Mouse (Mus musculus) lung, postnatal 10 days (tissue): ENCODE results near the gene Itgal.
"Not testable (repeated sequence)": the region's sequence is repeated elsewhere in the genome, so short reads cannot be mapped to it uniquely, and the experiment has no call there.

ENCODE experiments used
- DNase-seq: peaks from one replicate; pipeline ENCODE4 v3.0.0; 2021

The Itgal gene

GRCm38 (mm10) chr7:127280092-127280491, 16.0 kb upstream of the Itgal start:
- DNase-seq = no peak

GRCm38 (mm10) chr7:127281114-127281513, 14.9 kb upstream of the Itgal start:
- DNase-seq = no peak

- no peak for DNase-seq
Observed at GRCm38 (mm10) chr7:127282190-127282589, 13.9 kb upstream of the Itgal start.

GRCm38 (mm10) chr7:127285154-127285553, 10.9 kb upstream of the Itgal start:
- no peak for DNase-seq

- DNase-seq = no peak
Observed at GRCm38 (mm10) chr7:127287940-127288339, 8.1 kb upstream of the Itgal start.

GRCm38 (mm10) chr7:127289306-127289705, 6.8 kb upstream of the Itgal start:
- no peak for DNase-seq

GRCm38 (mm10) chr7:127290142-127290541, 5.9 kb upstream of the Itgal start:
- no peak for DNase-seq

- DNase-seq = no peak
Observed at GRCm38 (mm10) chr7:127296786-127297555, 911 bp downstream of the Itgal start.

- DNase-seq = no peak
Observed at GRCm38 (mm10) chr7:127297586-127298193, 1.6 kb downstream of the Itgal start.

- no peak for DNase-seq
Observed at GRCm38 (mm10) chr7:127308431-127308830, 12.4 kb downstream of the Itgal start.

- DNase-seq = peak; percentile 79
Observed at GRCm38 (mm10) chr7:127308887-127309286, 12.8 kb downstream of the Itgal start.

GRCm38 (mm10) chr7:127309951-127310350, 13.9 kb downstream of the Itgal start:
- no peak for DNase-seq

- DNase-seq = no peak
Observed at GRCm38 (mm10) chr7:127313912-127314311, 17.9 kb downstream of the Itgal start.

GRCm38 (mm10) chr7:127321106-127321505, 25.0 kb downstream of the Itgal start:
- no peak for DNase-seq

GRCm38 (mm10) chr7:127322085-127322484, 26.0 kb downstream of the Itgal start:
- DNase-seq = peak; percentile 75

GRCm38 (mm10) chr7:127324944-127325343, 28.9 kb downstream of the Itgal start:
- DNase-seq = no peak

- DNase-seq = no peak
Observed at GRCm38 (mm10) chr7:127325550-127325949, 29.5 kb downstream of the Itgal start.

- peak; percentile 69 for DNase-seq
Observed at GRCm38 (mm10) chr7:127326685-127327084, 30.6 kb downstream of the Itgal start.

GRCm38 (mm10) chr7:127333240-127333639, 37.2 kb downstream of the Itgal start:
- DNase-seq = no peak

- no peak for DNase-seq
Observed at GRCm38 (mm10) chr7:127335604-127336003, 39.5 kb downstream of the Itgal start.

- no peak for DNase-seq
Observed at GRCm38 (mm10) chr7:127337636-127338035, 41.6 kb downstream of the Itgal start.

GRCm38 (mm10) chr7:127341356-127341755, 45.3 kb downstream of the Itgal start:
- no peak for DNase-seq

GRCm38 (mm10) chr7:127341861-127342260, 45.8 kb downstream of the Itgal start:
- not testable (repeated sequence) for DNase-seq

GRCm38 (mm10) chr7:127342332-127342731, 46.3 kb downstream of the Itgal start:
- DNase-seq = peak; percentile 16

- no peak for DNase-seq
Observed at GRCm38 (mm10) chr7:127342888-127343287, 46.8 kb downstream of the Itgal start.
